Mouse (Mus musculus) thymus, adult 18-20 months (tissue): ENCODE results near the gene Krt7.

Source experiments
- DNase-seq, 2 experiments: peaks; one replicate each; pipeline ENCODE4 v3.0.0; 2022; ENCODE audit warnings: mixed read lengths in 2 of 2

Gene Krt7

DNA sequence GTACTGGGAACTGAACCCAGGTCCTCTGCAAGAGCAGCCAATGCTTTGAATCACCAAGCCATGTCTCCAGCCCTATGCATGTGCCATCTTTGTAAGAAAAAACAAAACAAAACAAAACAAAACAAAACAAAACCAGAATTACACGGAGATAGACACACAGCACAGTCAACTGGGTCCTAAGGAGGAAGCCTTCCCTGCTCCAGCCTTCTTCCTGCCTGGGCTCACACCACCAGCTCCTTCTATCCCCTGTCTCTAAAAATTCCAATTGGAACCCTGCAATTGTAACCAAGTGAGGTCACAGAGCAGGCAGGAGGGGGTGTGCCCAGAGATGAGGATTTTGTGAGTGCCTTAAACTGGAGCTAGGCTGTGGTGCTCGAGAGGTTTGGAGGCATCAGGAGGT lies 36.6 kb downstream of the Krt7 start, which contains the start of gene Krt88:
Krt88 (plus strand) TSS at position 301 of the 400 bp plus-strand sequence.
- DNase-seq: no peak

DNA sequence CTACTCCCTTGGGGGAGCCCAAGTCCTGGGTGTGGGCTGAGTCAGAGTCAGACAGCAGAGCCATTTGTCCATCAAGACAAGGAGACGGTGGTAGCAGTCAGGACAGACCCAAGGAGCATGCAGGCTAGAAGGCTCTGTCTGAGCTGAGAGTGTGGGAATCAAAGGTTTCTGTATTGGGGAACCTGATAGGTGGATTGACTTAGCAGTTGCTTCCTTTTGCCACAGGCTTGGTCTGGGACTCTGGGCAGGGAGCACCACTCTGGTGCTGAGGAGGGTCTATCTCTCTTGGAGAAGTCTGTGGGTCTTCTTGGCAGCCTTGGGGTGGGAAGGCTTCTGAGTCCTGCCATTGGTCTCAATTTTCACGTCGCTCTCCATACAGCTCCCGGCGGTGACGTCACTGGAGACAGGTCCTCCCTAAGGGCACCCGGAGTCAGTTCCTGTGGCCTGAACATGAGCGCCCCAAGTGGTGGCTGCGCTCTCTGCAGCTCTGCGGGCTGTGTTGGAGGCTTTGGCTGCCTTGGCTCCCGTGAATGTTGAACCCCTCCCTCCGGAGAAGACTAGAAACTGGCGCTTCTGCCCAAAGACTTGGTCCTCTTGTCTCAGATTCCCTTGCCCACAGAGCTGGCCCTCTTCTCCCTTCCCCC lies 42.4 kb downstream of the Krt7 start:
- DNase-seq: peak; percentile 33 to 35

DNA sequence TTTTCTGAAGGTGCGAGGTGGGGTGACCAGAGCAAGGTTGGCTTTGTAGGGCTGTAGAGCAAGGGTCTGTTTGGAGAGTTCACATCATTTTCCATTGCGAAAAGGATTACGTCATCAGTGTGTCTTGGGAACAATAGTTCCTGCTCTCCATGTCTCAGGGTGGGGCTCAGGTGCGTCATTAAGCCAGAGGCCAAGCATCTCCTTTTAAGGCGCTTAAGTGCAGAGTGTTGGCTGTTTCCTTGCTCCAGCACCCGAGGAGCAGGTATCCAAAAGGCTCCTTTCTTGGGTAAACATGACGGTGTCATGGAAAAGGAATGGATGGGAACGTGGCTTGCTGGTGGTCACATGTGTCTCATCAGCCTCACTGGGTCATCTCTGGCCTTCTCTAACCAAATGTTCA lies 43.9 kb downstream of the Krt7 start:
- DNase-seq: no peak

DNA sequence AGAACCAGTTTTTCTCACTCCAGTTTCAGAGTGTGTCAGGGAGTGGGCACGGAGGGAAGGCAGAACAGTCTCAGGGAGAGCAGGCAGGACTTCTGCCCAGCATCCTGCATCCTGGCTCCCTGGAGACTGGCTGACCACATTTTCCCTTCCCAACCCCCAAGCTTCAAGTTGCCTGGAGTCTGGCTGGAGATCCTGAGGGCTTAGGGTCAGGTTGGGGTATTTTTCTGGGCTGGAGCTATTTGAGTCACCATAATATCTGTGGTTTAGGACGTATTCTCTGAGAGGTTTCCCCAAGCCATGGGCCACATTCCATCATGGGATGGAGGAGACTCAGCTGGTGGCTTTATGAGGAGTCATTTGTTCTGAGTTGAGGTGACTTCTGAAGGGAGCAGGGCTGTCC lies 44.4 kb downstream of the Krt7 start:
- no peak for DNase-seq

DNA sequence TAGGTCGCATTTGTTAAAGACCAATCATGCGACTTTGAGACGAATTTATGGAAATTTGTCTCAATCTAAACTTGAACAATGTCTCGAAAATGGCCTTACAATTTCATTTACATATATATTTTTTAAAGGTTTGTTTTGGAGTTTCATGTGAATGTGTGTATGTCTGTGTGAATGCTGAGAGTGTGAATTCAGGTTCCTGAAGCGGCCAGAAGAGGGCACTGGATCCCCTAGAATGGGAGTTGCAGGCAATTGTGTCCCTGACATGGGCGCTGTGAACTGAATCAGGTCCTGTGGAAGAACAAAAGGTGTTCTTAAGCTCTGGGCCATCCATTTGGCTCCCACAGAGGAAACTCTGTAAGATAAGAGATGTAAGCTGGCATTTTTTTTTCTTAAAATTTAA lies 45.0 kb downstream of the Krt7 start:
- no peak for DNase-seq

DNA sequence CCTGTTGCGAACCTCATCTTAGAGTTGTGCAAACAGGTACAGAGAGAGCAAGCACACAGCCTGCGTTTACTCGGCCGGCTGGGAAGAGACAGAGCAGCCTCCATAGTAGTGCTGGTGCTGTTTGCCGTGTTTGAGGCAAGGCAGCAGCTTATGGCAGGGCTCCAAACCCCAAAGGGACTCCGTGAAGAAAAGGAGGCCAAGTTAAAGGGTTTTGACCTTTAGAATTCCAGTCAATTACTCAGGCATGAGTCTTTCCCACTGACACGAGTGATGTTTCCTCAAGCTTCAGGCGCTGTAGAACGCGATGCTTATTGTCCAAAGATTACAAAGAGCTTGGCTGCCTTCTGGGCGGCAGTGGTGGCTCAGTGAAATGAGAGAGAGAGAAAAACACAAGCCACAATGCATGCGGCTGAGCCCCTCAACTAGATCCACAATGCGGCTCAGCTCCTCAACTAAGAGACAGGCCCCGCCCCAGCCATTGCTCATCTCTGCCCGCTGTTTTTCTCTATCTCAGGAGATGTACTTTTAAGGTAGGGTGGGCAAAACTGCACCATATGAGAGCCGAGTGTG lies 47.6 kb downstream of the Krt7 start:
- DNase-seq: no peak

DNA sequence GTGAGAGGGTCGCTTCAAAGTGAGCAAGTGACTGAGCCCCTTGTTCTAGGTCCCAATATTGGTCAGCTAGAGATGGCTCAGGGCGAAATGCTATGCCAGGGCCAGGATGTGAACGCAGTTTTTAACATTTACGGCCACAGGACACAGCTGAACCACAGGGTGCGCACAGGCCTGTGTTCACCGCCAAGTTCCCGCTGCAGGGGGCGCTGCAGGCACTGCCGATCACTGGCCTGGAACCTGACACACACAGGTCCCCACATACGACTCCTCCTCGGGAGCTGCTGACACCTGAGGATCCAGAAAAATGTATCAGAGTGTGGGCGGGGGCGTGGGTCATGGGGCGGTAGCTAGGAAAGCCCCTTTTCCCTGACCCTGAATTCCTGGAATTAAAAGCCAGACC lies 48.4 kb downstream of the Krt7 start:
- no peak for DNase-seq

DNA sequence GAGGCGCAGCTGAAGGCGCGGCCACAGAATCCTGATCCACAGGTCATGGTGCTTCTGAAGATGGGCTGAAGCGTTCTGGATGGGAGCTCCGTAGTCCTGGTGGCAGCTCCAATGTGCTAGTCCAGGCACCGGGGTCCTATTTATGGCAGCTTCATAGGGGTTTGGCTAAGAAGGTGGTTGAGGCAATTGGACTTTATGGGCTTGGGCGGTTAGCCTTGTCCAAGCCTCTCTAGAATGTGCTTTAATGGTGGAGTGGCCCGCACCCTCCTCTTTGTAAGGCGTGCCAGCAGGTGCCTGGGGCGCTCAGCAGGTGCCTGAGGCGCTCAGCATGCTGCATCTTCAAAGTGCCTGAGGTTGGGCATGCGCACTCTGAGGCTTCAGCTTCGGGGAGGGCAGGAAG lies 52.8 kb downstream of the Krt7 start, which contains the start of gene Krt81:
Krt81 (minus strand) TSS at position 101 of the 400 bp plus-strand sequence.
- DNase-seq: no peak

DNA sequence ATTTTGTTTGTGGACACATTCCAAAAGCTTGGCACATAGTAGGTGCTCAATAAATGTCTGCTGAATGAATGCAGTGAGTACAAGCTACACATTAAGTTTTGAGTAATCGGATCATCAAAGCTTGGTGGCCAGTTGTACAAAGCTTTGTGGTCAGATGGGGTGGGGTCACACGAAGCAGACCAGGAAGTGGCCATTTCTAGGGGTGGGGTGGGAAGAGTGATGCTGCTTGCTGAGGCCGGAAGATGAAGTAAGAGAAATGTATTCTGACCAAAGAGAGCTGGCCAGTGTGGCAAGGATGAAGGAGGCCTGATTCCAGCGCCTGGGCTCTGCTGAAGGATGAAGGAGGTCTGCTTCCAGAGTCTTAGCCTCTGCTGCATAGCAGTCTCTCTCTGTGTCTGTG lies 58.2 kb downstream of the Krt7 start:
- no peak for DNase-seq

DNA sequence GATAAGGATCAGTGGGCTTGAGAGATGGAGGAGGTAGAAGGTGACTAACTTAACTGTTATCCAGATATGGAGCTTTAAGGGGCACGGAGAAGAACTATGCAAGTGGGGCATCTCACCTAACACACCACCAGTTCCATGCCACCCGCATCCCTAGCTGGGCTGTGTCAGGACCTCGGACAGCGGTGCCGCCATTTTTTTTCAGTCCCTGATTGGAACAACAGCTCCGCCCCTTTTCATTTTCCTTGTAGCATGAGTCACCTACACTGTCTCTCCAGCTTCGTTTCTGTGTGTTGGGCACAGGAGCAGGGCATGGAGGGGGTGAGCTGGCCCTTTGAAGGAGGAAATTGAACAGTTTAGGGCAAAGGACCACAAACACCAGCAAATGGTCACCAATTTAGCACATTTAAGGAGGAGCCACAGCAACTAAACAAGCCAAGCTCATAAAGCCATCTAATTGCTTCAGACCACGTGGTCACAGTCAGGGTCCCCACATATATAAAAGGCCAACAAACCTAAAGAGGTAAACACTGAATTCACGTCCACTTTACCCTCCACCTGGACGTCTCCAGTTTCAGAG lies 62.2 kb downstream of the Krt7 start, which contains the start of gene Krt86:
Krt86 (plus strand) TSS at position 527 of the 577 bp plus-strand sequence.
- no peak for DNase-seq

DNA sequence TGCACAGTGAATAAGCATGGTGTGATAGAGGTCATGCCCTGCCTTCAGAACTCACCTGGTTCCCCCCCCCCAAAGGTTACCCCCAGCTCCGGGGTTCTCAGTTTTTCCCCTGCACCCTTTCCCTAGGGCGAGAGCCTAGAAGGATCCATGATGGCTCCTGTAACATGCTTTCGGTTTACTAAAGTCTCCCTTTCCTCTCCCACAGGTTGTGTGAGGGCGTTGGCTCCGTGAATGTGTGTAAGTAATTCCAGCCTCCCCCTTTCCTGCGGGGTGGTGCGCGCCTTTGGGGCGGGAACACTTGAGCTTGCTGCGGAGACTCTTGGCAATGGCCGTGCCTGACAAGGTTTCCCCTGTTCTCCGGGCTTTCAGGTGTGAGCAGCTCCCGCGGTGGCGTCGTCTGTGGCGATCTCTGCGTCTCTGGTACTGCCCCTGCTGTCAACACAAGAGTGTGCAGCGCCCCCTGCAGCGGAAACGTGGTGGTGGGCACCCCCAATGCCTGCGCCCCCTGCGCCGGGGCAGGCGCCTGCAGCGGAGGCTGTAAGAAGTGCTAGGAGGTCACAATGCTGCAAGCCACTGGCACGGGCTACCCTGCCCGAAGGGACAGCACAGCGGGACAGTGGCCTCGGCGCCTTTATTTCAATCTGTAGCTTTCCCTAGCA lies 68.3 kb downstream of the Krt7 start:
- DNase-seq: peak; percentile 45 to 56

DNA sequence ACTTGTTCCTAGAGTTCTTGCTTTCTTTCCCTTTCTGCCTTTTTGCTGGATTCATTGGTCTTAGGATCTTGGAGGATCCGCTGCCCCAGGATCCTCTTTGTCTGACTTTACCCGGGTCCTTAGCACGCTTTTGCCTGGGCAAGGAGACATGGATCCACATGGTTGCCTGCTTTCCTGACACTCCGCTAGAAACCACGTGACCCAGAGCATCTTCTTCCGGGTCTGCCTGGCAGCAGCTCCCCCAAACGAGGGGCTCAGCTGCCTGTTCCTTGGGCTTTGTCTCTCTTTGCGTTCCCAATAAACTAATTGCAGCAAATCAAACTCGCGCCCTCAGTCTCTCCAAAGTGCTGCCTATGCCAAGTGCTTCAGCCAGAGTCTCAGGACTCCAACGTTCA lies 68.8 kb downstream of the Krt7 start:
- no peak for DNase-seq
